Mouse (Mus musculus): ENCODE data around the gene Glis2. TPM values are rescaled to one million over a fixed set of nuclear protein-coding genes. Genes with fewer than 3 reads are reported as not detected.
A peak's percentile ranks its signal among the peaks of the same experiment; 100 is the strongest.

The Glis2 gene
- polyA plus RNA-seq, 1 experiment: 3.7 TPM

DNA sequence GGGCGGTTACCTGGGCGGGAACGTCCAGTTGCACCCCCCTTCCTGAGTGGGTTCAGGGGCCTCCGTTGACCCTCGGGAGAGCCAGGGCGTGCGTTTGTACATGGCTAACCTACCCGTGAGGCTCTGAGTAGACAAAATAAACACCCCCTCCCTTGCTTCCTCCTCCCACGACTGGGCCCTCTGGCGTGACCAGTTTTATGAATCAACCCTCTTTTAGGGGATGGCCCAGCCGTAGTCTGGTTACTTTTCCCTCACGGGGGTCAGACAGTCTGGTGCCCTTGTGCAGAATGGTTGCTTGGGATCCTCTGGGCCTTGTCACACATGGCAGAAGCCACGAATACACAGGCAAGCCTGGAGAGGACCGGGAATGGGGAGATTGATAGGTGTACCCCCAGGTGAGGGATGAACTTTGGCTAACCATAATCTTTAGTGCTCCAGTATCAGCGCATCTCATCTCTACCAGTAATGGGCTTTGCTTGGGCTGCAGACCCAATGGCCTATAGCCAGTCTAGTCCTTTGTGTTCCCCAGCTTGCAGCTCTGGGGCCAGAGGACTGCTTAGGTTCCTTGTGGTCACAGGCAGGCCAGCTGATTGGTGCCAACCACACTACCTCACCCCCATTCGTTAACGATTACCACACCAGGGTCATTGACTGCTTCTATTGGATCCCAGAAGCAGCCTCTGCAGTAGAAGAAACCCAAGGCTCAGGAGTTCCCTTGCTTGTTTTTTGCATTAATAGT lies 45.9 kb downstream of the Glis2 start:
- Histone ChIP-seq H3K27me3 (ENCODE audit: control insufficient read depth, insufficient read depth, low read length) (no peaks in the 10 kb centered on the region), H3K36me3 (ENCODE audit: control insufficient read depth, insufficient read depth, low read length) (no peaks in the 10 kb centered on the region), H3K4me1 (ENCODE audit: control insufficient read depth, insufficient read depth, low read length) (peaks cover 22% of the 10 kb centered on the region), H3K27ac (ENCODE audit: control insufficient read depth, insufficient read depth, low read depth, low read length) (peak overlapping the region; percentile 51), H3K4me3 (ENCODE audit: control insufficient read depth, low read depth, low read length) (peak overlapping the region; percentile 85)
- TF ChIP-seq POLR2A (IDR thresholded peaks at IDR 0.05; ENCODE audit: control insufficient read depth, low read depth, low read length): no peak

DNA sequence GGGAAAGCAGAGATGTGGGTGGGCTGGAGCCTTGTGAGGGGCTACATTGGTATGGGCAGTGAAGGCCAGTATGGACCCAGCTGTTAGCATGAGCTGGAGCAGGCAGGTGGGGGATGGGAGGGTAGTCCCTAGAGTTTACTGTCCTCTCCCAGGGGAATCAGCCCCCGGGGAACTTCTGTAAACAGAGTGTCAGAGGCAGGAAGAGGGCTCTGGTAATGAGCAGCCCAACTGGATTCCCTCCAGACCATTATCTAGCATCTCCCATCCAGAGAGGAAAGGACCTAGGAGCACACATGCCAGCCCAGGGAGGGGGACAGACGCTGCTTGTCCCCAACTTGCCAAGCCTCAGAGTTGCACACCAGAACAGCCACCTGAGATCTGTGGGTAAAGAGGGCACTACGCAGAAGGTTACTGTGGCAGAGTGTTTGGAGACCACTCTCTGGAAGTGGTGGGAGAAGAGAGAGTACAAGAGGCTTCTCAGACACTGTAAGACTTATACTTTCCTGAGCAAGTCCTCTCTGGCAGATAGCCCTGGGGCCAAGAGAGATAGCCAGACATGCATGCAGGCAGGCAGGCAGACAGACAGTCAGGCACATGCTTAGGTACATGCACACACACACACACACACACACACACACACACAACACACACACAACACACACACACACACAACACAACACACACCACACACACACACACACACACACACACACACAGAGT lies 46.8 kb downstream of the Glis2 start:
- Histone ChIP-seq H3K36me3 (ENCODE audit: control insufficient read depth, insufficient read depth, low read length) (no peaks in the 10 kb centered on the region), H3K4me1 (ENCODE audit: control insufficient read depth, insufficient read depth, low read length) (peaks cover 23% of the 10 kb centered on the region), H3K27ac (ENCODE audit: control insufficient read depth, insufficient read depth, low read depth, low read length) (peak overlapping the region; percentile 50; the same call in 1 of the 2 replicates), H3K4me3 (ENCODE audit: control insufficient read depth, low read depth, low read length) (peak overlapping the region; percentile 85), H3K27me3 (ENCODE audit: control insufficient read depth, insufficient read depth, low read length) (no peaks in the 10 kb centered on the region)
- TF ChIP-seq POLR2A (IDR thresholded peaks at IDR 0.05; ENCODE audit: control insufficient read depth, low read depth, low read length) (no peak), CTCF (IDR thresholded peaks at IDR 0.05; ENCODE audit: control insufficient read depth, insufficient read depth, insufficient replicate concordance, low read depth, low read length) (no peak)

DNA sequence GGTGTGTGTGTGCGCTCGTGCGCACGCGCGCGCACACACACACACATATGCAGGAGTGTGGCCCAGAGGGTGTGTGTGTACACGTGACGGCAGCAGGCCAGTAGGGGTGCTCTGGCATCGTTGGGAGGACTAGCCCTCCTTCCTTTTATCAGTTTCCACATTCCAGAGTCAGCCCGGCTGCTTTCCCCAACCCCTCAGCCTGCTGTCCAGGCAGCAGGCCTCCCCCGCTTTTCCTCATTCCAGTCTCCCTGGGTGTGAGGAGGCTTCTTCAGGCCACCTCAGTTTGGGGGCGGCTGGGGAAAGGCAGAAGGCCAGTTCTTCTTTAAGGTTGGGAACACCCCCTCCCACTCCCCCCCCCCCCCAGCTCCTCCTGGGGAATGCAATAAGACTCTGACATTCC lies 47.7 kb downstream of the Glis2 start:
- peaks cover 23% of the 10 kb centered on the region for H3K4me1 ChIP-seq (ENCODE audit: control insufficient read depth, insufficient read depth, low read length)

DNA sequence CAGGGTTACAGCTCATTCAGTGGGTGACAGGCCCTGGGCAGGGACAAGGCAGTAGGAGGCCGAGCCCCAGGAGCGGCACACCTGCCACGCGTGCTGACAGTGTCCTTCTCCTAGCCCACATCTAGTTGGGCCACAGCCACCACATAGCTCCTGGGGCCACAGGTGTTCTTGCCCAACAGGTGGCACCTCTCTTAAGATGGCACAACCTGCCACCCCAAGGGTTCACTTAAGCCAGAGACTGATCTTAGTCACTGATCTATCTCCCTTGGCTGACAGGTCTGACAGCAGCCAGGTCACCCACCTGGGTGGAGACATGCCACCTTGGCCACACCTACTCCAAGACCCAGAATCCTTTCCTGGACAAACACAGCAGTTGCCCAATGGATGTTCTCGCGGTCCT lies 48.4 kb downstream of the Glis2 start:
- Histone ChIP-seq H3K27ac (ENCODE audit: control insufficient read depth, insufficient read depth, low read depth, low read length) (peak overlapping the region; percentile 49), H3K36me3 (ENCODE audit: control insufficient read depth, insufficient read depth, low read length) (no peaks in the 10 kb centered on the region), H3K27me3 (ENCODE audit: control insufficient read depth, insufficient read depth, low read length) (no peaks in the 10 kb centered on the region), H3K4me3 (ENCODE audit: control insufficient read depth, low read depth, low read length) (no peak overlapping the region), H3K4me1 (ENCODE audit: control insufficient read depth, insufficient read depth, low read length) (peaks cover 23% of the 10 kb centered on the region)
- no peak for TF ChIP-seq CTCF (IDR thresholded peaks at IDR 0.05; ENCODE audit: control insufficient read depth, insufficient read depth, insufficient replicate concordance, low read depth, low read length)
- no peak for TF ChIP-seq POLR2A (IDR thresholded peaks at IDR 0.05; ENCODE audit: control insufficient read depth, low read depth, low read length)

More for the DNA sequence above, 47.7 kb downstream of the Glis2 start:
- H3K36me3 ChIP-seq (ENCODE audit: control insufficient read depth, insufficient read depth, low read length): no peaks in the 10 kb centered on the region
- peak overlapping the region; percentile 50; the same call in 1 of the 2 replicates for H3K27ac ChIP-seq (ENCODE audit: control insufficient read depth, insufficient read depth, low read depth, low read length)
- TF ChIP-seq POLR2A (IDR thresholded peaks at IDR 0.05; ENCODE audit: control insufficient read depth, low read depth, low read length) (no peak), CTCF (IDR thresholded peaks at IDR 0.05; ENCODE audit: control insufficient read depth, insufficient read depth, insufficient replicate concordance, low read depth, low read length) (no peak)
- H3K27me3 ChIP-seq (ENCODE audit: control insufficient read depth, insufficient read depth, low read length): no peaks in the 10 kb centered on the region
- no peak overlapping the region for H3K4me3 ChIP-seq (ENCODE audit: control insufficient read depth, low read depth, low read length)

DNA sequence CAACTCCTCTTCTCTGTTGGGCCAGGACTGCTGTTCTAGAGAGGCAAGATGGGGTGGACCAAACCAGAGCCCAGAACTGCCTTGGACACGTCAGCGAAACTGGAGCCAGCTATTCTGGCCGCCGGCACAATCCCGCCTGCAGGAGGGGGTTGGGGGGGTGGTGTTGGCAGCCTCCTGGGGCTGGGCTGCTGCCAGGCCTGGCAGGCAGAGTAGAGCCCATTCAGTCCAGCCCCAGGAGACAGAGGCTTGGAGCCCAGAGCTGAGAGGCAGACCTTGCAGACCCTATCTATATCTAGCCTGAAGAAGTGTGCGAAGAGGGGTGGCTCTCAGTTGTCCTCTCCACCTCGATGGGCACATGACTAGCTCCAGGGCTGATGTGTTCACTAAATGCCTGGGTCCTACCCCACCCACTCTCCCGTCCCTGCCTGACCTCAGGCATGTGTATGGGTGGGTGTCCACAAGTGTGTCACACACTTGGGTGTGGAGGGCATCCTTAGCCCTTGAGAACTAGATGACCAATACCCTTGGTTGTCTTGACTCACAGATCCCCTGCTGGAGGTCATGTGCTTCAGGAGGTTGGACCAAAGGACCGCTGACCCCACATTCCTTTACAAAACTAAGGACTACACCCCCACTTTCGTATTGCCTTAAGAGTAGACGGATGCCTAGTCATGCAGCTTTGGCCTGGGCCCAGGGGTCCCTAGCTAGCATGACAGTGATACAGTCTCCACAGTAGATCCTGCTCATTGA lies 49.3 kb downstream of the Glis2 start:
- H3K36me3 ChIP-seq (ENCODE audit: control insufficient read depth, insufficient read depth, low read length): no peaks in the 10 kb centered on the region
- H3K4me3 ChIP-seq (ENCODE audit: control insufficient read depth, low read depth, low read length): no peak overlapping the region
- no peaks in the 10 kb centered on the region for H3K27me3 ChIP-seq (ENCODE audit: control insufficient read depth, insufficient read depth, low read length)
- H3K4me1 ChIP-seq (ENCODE audit: control insufficient read depth, insufficient read depth, low read length): peaks cover 23% of the 10 kb centered on the region
- no peak for TF ChIP-seq CTCF (IDR thresholded peaks at IDR 0.05; ENCODE audit: control insufficient read depth, insufficient read depth, insufficient replicate concordance, low read depth, low read length)
- TF ChIP-seq POLR2A (IDR thresholded peaks at IDR 0.05; ENCODE audit: control insufficient read depth, low read depth, low read length): no peak
- peak overlapping the region; percentile 64 for H3K27ac ChIP-seq (ENCODE audit: control insufficient read depth, insufficient read depth, low read depth, low read length)

DNA sequence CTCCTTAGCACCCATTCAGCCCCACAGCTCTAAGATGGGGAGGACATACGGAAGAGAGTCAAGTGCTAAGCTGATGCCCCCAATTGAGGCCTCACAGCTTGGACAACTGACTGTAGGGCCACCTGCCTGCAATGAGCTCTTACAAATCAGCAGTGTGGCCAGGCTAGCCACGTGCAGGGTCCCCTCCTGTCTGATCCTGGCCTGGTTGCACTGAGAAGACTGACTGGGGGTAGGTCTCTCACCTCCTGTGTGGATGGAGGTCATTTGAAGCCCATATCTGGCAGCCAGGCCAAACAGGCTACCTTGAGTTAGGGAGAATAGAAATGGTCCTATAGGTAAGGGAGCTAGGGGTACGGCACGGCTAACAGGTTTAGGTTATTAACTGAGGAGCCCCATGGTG lies 51.4 kb downstream of the Glis2 start:
- H3K4me1 ChIP-seq (ENCODE audit: control insufficient read depth, insufficient read depth, low read length): peaks cover 14% of the 10 kb centered on the region; the same call in 1 of the 2 replicates
- no peak overlapping the region for H3K27ac ChIP-seq (ENCODE audit: control insufficient read depth, insufficient read depth, low read depth, low read length)
- H3K4me3 ChIP-seq (ENCODE audit: control insufficient read depth, low read depth, low read length): no peak overlapping the region
- no peak for TF ChIP-seq CTCF (IDR thresholded peaks at IDR 0.05; ENCODE audit: control insufficient read depth, insufficient read depth, insufficient replicate concordance, low read depth, low read length)
- TF ChIP-seq POLR2A (IDR thresholded peaks at IDR 0.05; ENCODE audit: control insufficient read depth, low read depth, low read length): no peak
- no peaks in the 10 kb centered on the region for H3K27me3 ChIP-seq (ENCODE audit: control insufficient read depth, insufficient read depth, low read length)
- no peaks in the 10 kb centered on the region for H3K36me3 ChIP-seq (ENCODE audit: control insufficient read depth, insufficient read depth, low read length)

DNA sequence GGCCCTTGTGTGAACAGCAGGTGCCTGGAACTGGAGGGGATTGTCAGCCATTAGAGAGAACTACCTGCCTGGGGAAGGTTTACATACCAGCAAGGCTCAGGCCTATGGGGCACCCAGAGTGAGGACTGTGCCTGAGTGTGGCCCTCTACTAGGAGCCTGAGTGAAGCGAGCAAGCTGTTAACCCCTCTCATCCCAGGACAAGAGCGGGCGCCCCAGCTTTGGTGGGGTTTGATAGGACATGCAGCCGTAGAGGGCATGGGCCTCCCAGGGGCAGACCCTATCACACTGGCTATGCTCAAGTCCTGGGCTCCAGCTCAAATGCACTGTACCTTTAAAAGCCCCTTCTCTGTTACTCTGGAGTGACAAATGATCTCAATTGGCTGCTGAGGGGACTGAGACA lies 52.3 kb downstream of the Glis2 start:
- no peaks in the 10 kb centered on the region for H3K27me3 ChIP-seq (ENCODE audit: control insufficient read depth, insufficient read depth, low read length)
- TF ChIP-seq CTCF (IDR thresholded peaks at IDR 0.05; ENCODE audit: control insufficient read depth, insufficient read depth, insufficient replicate concordance, low read depth, low read length) (no peak), POLR2A (IDR thresholded peaks at IDR 0.05; ENCODE audit: control insufficient read depth, low read depth, low read length) (no peak)
- H3K4me1 ChIP-seq (ENCODE audit: control insufficient read depth, insufficient read depth, low read length): peaks cover 18% of the 10 kb centered on the region
- H3K36me3 ChIP-seq (ENCODE audit: control insufficient read depth, insufficient read depth, low read length): no peaks in the 10 kb centered on the region
- no peak overlapping the region for H3K27ac ChIP-seq (ENCODE audit: control insufficient read depth, insufficient read depth, low read depth, low read length)
- no peak overlapping the region for H3K4me3 ChIP-seq (ENCODE audit: control insufficient read depth, low read depth, low read length)

Data from testis, adult 2 months (tissue).